Mouse (Mus musculus) midbrain, postnatal 0 days (tissue): ENCODE data around the gene Wnk2. TPM values are rescaled to one million over a fixed set of nuclear protein-coding genes. Genes with fewer than 3 reads are reported as not detected.
A peak's percentile ranks its signal among the peaks of the same experiment; 100 is the strongest.

Source experiments
- ATAC-seq: fragments of 200-750 bp; cut with Nextera tagmentation; 2 replicates; pipeline ENCODE4 v1.8.0; 2017; ENCODE audit warnings: moderate number of reproducible peaks, mild to moderate bottlenecking, moderate TSS enrichment, moderate library complexity; ENCODE audit not compliant: low FRiP score
- DNase-seq: peaks from one replicate; pipeline ENCODE4 v3.0.0-alpha.2; 2015; ENCODE audit warnings: low spot score
- H3K27ac ChIP-seq: fragments of 300-500 bp; sonication (generic); 2 replicates; pipeline ENCODE4 v1.5.1; 2014; ENCODE audit warnings: low read depth, mild to moderate bottlenecking, low read length, mixed read lengths
- H3K27me3 ChIP-seq: fragments of 300-500 bp; sonication (generic); 2 replicates; pipeline ENCODE4 v1.6.1; 2014; ENCODE audit warnings: low read length, control low read depth, mixed read lengths; ENCODE audit not compliant: insufficient read depth
- H3K36me3 ChIP-seq: fragments of 300-500 bp; sonication (generic); 2 replicates; pipeline ENCODE4 v1.6.1; 2014; ENCODE audit warnings: low read length, control low read depth, mixed read lengths; ENCODE audit not compliant: insufficient read depth
- H3K4me1 ChIP-seq: fragments of 300-500 bp; sonication (generic); 2 replicates; pipeline ENCODE4 v1.6.1; 2014; ENCODE audit warnings: mild to moderate bottlenecking, control low read depth, antibody characterized with exemption, low read length, mixed read lengths; ENCODE audit not compliant: insufficient read depth
- H3K4me2 ChIP-seq: fragments of 300-500 bp; sonication (generic); 2 replicates; pipeline ENCODE4 v1.6.1; 2014; ENCODE audit warnings: low read depth, mild to moderate bottlenecking, low read length, mixed read lengths; ENCODE audit not compliant: poor library complexity, severe bottlenecking
- H3K4me3 ChIP-seq: fragments of 300-500 bp; sonication (generic); 2 replicates; pipeline ENCODE4 v1.5.1; 2014; ENCODE audit warnings: low read depth, mild to moderate bottlenecking, low read length, moderate library complexity
- H3K9ac ChIP-seq: fragments of 300-500 bp; sonication (generic); replicated peaks from 2 replicates; pipeline ENCODE4 v1.6.1; 2014; ENCODE audit warnings: mild to moderate bottlenecking, low read length, moderate library complexity, mixed read lengths; ENCODE audit not compliant: poor library complexity, severe bottlenecking
- H3K9me3 ChIP-seq: fragments of 300-500 bp; sonication (generic); 2 replicates; pipeline ENCODE4 v1.6.1; 2016; ENCODE audit warnings: low read length, control low read depth
- CTCF ChIP-seq: IDR thresholded peaks from 2 replicates; pipeline ENCODE4 v1.5.1; 2016; ENCODE audit warnings: antibody characterized with exemption, mild to moderate bottlenecking
- WGBS: fragments of 180-500 bp; shearing (Covaris S2); extraction: QIAGEN DNeasy Blood & Tissue Kit; methylation state at CpG from one replicate; pipeline ENCODE4 v1.1.7; 2014; 5-methylcytosine and 5-hydroxymethylcytosine counted together
- polyA plus RNA-seq: library from polyadenylated mRNA; unstranded; fragments of >200 nt; fragmentation: Nextera tagmentation; extraction: Ambion mirVana; gene quantifications from 2 replicates; pipeline ENCODE4 v1.2.1, GENCODE M21; 2015
- total RNA-seq: library from RNA; depleted of rRNA; stranded (reverse); fragments of >200 nt; gene quantifications from 2 replicates; pipeline ENCODE4 v1.2.3, GENCODE M21; 2014; rRNA removed

Wnk2 gene
- total RNA-seq (62.9 and 63.4 TPM in 2 replicates), polyA plus RNA-seq (15.2 and 17.7 TPM in 2 replicates)

GRCm38 (mm10) chr13:49147858-49148226, at the start of gene Wnk2:
Wnk2 (minus strand) TSS chr13:49148014.
- DNase-seq (peak; percentile 81), ATAC-seq (peak; percentile 74)
- peaks cover 16% of the 10 kb centered on the region for H3K4me1 ChIP-seq
- peak within 1 kb of the TSS; percentile 95 for H3K4me2 ChIP-seq
- no peaks in the 10 kb centered on the region for H3K36me3 ChIP-seq
- peak within 1 kb of the TSS; percentile 99 for H3K9ac ChIP-seq
- H3K27ac ChIP-seq, result peak within 1 kb of the TSS; percentile 92
- H3K27me3 ChIP-seq, result no peaks in the 10 kb centered on the region
- H3K9me3 ChIP-seq, result no peaks in the 10 kb centered on the region
- 2% methylated on average over 27 of the region's 43 CpGs for WGBS
- TF ChIP-seq CTCF, result no peak
- peak within 1 kb of the TSS; percentile 99 for H3K4me3 ChIP-seq

- Histone ChIP-seq H3K27ac (no peak overlapping the region), H3K9ac (no peak overlapping the region), H3K4me3 (no peak overlapping the region), H3K4me2 (no peak overlapping the region), H3K9me3 (no peaks in the 10 kb centered on the region), H3K4me1 (no peaks in the 10 kb centered on the region), H3K27me3 (no peaks in the 10 kb centered on the region), H3K36me3 (peaks cover 7% of the 10 kb centered on the region; the same call in 1 of the 2 replicates)
- TF ChIP-seq CTCF, result no peak
- no peak for ATAC-seq
- peak; percentile 66 for DNase-seq
- 71% methylated on average over 6 of the region's 6 CpGs for WGBS
These were observed 49.0 kb upstream of the Wnk2 start for GRCm38 (mm10) chr13:49196766-49197165.

GRCm38 (mm10) chr13:49196211-49196610, 48.4 kb upstream of the Wnk2 start:
- no peaks in the 10 kb centered on the region for H3K4me1 ChIP-seq
- no peak overlapping the region for H3K27ac ChIP-seq
- WGBS, result 87% methylated on average over 5 of the region's 5 CpGs
- no peak overlapping the region for H3K4me3 ChIP-seq
- H3K27me3 ChIP-seq, result no peaks in the 10 kb centered on the region
- H3K9me3 ChIP-seq, result no peaks in the 10 kb centered on the region
- no peak for TF ChIP-seq CTCF
- H3K9ac ChIP-seq, result no peak overlapping the region
- ATAC-seq (no peak), DNase-seq (no peak)
- H3K36me3 ChIP-seq, result peaks cover 7% of the 10 kb centered on the region; the same call in 1 of the 2 replicates
- H3K4me2 ChIP-seq, result no peak overlapping the region

GRCm38 (mm10) chr13:49195651-49196050, 47.8 kb upstream of the Wnk2 start:
- DNase-seq (no peak), ATAC-seq (no peak)
- H3K27ac ChIP-seq, result no peak overlapping the region
- no peaks in the 10 kb centered on the region for H3K27me3 ChIP-seq
- no peak overlapping the region for H3K4me2 ChIP-seq
- no peak for TF ChIP-seq CTCF
- H3K4me1 ChIP-seq, result no peaks in the 10 kb centered on the region
- H3K36me3 ChIP-seq, result peaks cover 7% of the 10 kb centered on the region; the same call in 1 of the 2 replicates
- no peaks in the 10 kb centered on the region for H3K9me3 ChIP-seq
- no peak overlapping the region for H3K9ac ChIP-seq
- WGBS, result 93% methylated on average over 7 of the region's 7 CpGs
- H3K4me3 ChIP-seq, result no peak overlapping the region

GRCm38 (mm10) chr13:49194811-49195210, 47.0 kb upstream of the Wnk2 start:
- DNase-seq (no peak), ATAC-seq (no peak)
- Histone ChIP-seq H3K27ac (no peak overlapping the region), H3K27me3 (no peaks in the 10 kb centered on the region), H3K4me2 (no peak overlapping the region), H3K36me3 (peaks cover 7% of the 10 kb centered on the region; the same call in 1 of the 2 replicates), H3K4me3 (no peak overlapping the region), H3K9me3 (no peaks in the 10 kb centered on the region), H3K9ac (no peak overlapping the region), H3K4me1 (no peaks in the 10 kb centered on the region)
- TF ChIP-seq CTCF, result no peak
- 98% methylated on average over 13 of the region's 13 CpGs for WGBS

- H3K9me3 ChIP-seq, result no peaks in the 10 kb centered on the region
- ATAC-seq (no peak), DNase-seq (no peak)
- WGBS, result 97% methylated on average over 17 of the region's 17 CpGs
- H3K4me2 ChIP-seq, result no peak overlapping the region
- H3K27ac ChIP-seq, result no peak overlapping the region
- no peak overlapping the region for H3K9ac ChIP-seq
- H3K4me3 ChIP-seq, result no peak overlapping the region
- H3K36me3 ChIP-seq, result peaks cover 7% of the 10 kb centered on the region; the same call in 1 of the 2 replicates
- H3K27me3 ChIP-seq, result no peaks in the 10 kb centered on the region
- no peaks in the 10 kb centered on the region for H3K4me1 ChIP-seq
- no peak for TF ChIP-seq CTCF
These were observed 45.8 kb upstream of the Wnk2 start for GRCm38 (mm10) chr13:49193650-49194049.
